Mouse (Mus musculus) hindbrain, embryonic 12.5 days (tissue): ENCODE measurements at regions not wholly inside any gene's neighbourhood (a gene's known extent, or its start where the extent isn't known, plus 50 kb on each side); places are given as distances from the start of the nearest gene placed in this dataset.

Experiments used
- ATAC-seq: fragments of 200-750 bp; cut with Nextera tagmentation; 2 replicates; pipeline ENCODE4 v1.8.0; 2017; ENCODE audit warnings: moderate TSS enrichment; ENCODE audit not compliant: low FRiP score
- H3K27ac ChIP-seq: fragments of 300-500 bp; sonication (generic); 2 replicates; pipeline ENCODE4 v1.5.1; 2016; ENCODE audit warnings: mild to moderate bottlenecking
- H3K27me3 ChIP-seq: fragments of 300-500 bp; sonication (generic); 2 replicates; pipeline ENCODE4 v1.6.1; 2016; ENCODE audit warnings: mild to moderate bottlenecking
- H3K36me3 ChIP-seq: fragments of 300-500 bp; sonication (generic); 2 replicates; pipeline ENCODE4 v1.6.1; 2016; ENCODE audit warnings: mild to moderate bottlenecking
- H3K4me1 ChIP-seq: fragments of 300-500 bp; sonication (generic); 2 replicates; pipeline ENCODE4 v1.6.1; 2016
- H3K4me2 ChIP-seq: fragments of 300-500 bp; sonication (generic); replicated peaks from 2 replicates; pipeline ENCODE4 v1.6.1; 2016; ENCODE audit warnings: mild to moderate bottlenecking
- H3K4me3 ChIP-seq: fragments of 300-500 bp; sonication (generic); 2 replicates; pipeline ENCODE4 v1.5.1; 2016; ENCODE audit warnings: mild to moderate bottlenecking
- H3K9ac ChIP-seq: fragments of 300-500 bp; sonication (generic); 2 replicates; pipeline ENCODE4 v1.6.1; 2016; ENCODE audit warnings: mild to moderate bottlenecking, moderate library complexity
- H3K9me3 ChIP-seq: fragments of 300-500 bp; sonication (generic); replicated peaks from 2 replicates; pipeline ENCODE4 v1.6.1; 2016; ENCODE audit warnings: mild to moderate bottlenecking
- WGBS: fragments of 180-500 bp; shearing (Covaris S2); methylation state at CpG from one replicate; pipeline ENCODE4 v1.1.7; 2016; 5-methylcytosine and 5-hydroxymethylcytosine counted together

- no peaks in the 10 kb centered on the region for H3K9me3 ChIP-seq
- no peak for ATAC-seq
- no peaks in the 10 kb centered on the region for H3K36me3 ChIP-seq
- H3K4me2 ChIP-seq, result no peak overlapping the region
- no peak overlapping the region for H3K4me3 ChIP-seq
- peaks cover 22% of the 10 kb centered on the region for H3K4me1 ChIP-seq
- no peaks in the 10 kb centered on the region for H3K27me3 ChIP-seq
- no peak overlapping the region for H3K27ac ChIP-seq
- H3K9ac ChIP-seq, result no peak overlapping the region
Measured at GRCm38 (mm10) chr17:72993134-72993533, 75.0 kb downstream of the Lbh start.

- Histone ChIP-seq H3K4me3 (no peak overlapping the region), H3K27ac (no peak overlapping the region), H3K9me3 (no peaks in the 10 kb centered on the region), H3K9ac (no peak overlapping the region), H3K4me2 (no peak overlapping the region), H3K27me3 (no peaks in the 10 kb centered on the region), H3K4me1 (peaks cover 22% of the 10 kb centered on the region), H3K36me3 (no peaks in the 10 kb centered on the region)
- WGBS, result 20% methylated on average over 7 of the region's 7 CpGs
- ATAC-seq, result no peak
Measured at GRCm38 (mm10) chr17:72993626-72994025, 75.5 kb downstream of the Lbh start.

GRCm38 (mm10) chr17:72996539-72996938, 78.4 kb downstream of the Lbh start:
- no peak overlapping the region for H3K27ac ChIP-seq
- no peaks in the 10 kb centered on the region for H3K9me3 ChIP-seq
- H3K4me3 ChIP-seq, result no peak overlapping the region
- H3K4me2 ChIP-seq, result no peak overlapping the region
- H3K4me1 ChIP-seq, result peaks cover 22% of the 10 kb centered on the region
- ATAC-seq, result no peak
- H3K27me3 ChIP-seq, result no peaks in the 10 kb centered on the region
- 71% methylated on average over 7 of the region's 7 CpGs for WGBS
- no peak overlapping the region for H3K9ac ChIP-seq
- no peaks in the 10 kb centered on the region for H3K36me3 ChIP-seq

- Histone ChIP-seq H3K4me1 (peaks cover 22% of the 10 kb centered on the region), H3K4me3 (no peak overlapping the region), H3K4me2 (no peak overlapping the region), H3K9me3 (no peaks in the 10 kb centered on the region), H3K36me3 (no peaks in the 10 kb centered on the region), H3K9ac (peak overlapping the region; percentile 23; the same call in 1 of the 2 replicates), H3K27me3 (no peaks in the 10 kb centered on the region), H3K27ac (peak overlapping the region; percentile 30; the same call in 1 of the 2 replicates)
- no peak for ATAC-seq
- 12% methylated on average over 5 of the region's 5 CpGs for WGBS
Measured at GRCm38 (mm10) chr17:72997301-72997921, 79.3 kb downstream of the Lbh start.

GRCm38 (mm10) chr17:73005100-73005499, 87.0 kb downstream of the Lbh start:
- Histone ChIP-seq H3K4me3 (no peak overlapping the region), H3K27ac (no peak overlapping the region), H3K9ac (no peak overlapping the region), H3K27me3 (no peaks in the 10 kb centered on the region), H3K4me2 (no peak overlapping the region), H3K36me3 (no peaks in the 10 kb centered on the region), H3K4me1 (no peaks in the 10 kb centered on the region), H3K9me3 (no peaks in the 10 kb centered on the region)
- ATAC-seq, result no peak
- 87% methylated on average over 9 of the region's 9 CpGs for WGBS

- ATAC-seq, result no peak
- no peaks in the 10 kb centered on the region for H3K27me3 ChIP-seq
- H3K9me3 ChIP-seq, result no peaks in the 10 kb centered on the region
- peaks cover 2% of the 10 kb centered on the region for H3K4me1 ChIP-seq
- H3K4me3 ChIP-seq, result no peak overlapping the region
- H3K27ac ChIP-seq, result no peak overlapping the region
- no peaks in the 10 kb centered on the region for H3K36me3 ChIP-seq
- 56% methylated on average over 4 of the region's 4 CpGs for WGBS
- H3K9ac ChIP-seq, result no peak overlapping the region
- H3K4me2 ChIP-seq, result no peak overlapping the region
Measured at GRCm38 (mm10) chr17:73008901-73009300, 90.8 kb downstream of the Lbh start.

- Histone ChIP-seq H3K4me2 (no peak overlapping the region), H3K9me3 (no peaks in the 10 kb centered on the region), H3K4me1 (peaks cover 7% of the 10 kb centered on the region), H3K27ac (no peak overlapping the region), H3K9ac (no peak overlapping the region), H3K27me3 (no peaks in the 10 kb centered on the region), H3K36me3 (no peaks in the 10 kb centered on the region), H3K4me3 (no peak overlapping the region)
- WGBS, result 86% methylated on average over 4 of the region's 4 CpGs
- no peak for ATAC-seq
Measured at GRCm38 (mm10) chr17:73009962-73010361, 91.9 kb downstream of the Lbh start.

GRCm38 (mm10) chr17:73012356-73012755, 94.3 kb downstream of the Lbh start:
- no peak for ATAC-seq
- H3K4me2 ChIP-seq, result no peak overlapping the region
- no peak overlapping the region for H3K4me3 ChIP-seq
- WGBS, result 51% methylated on average over 6 of the region's 6 CpGs
- H3K36me3 ChIP-seq, result no peaks in the 10 kb centered on the region
- no peak overlapping the region for H3K9ac ChIP-seq
- no peaks in the 10 kb centered on the region for H3K9me3 ChIP-seq
- no peaks in the 10 kb centered on the region for H3K27me3 ChIP-seq
- H3K4me1 ChIP-seq, result peaks cover 7% of the 10 kb centered on the region
- H3K27ac ChIP-seq, result no peak overlapping the region

GRCm38 (mm10) chr17:73012954-73013353, 94.8 kb upstream of the Lclat1 start:
- Histone ChIP-seq H3K27ac (no peak overlapping the region), H3K4me1 (peaks cover 7% of the 10 kb centered on the region), H3K36me3 (no peaks in the 10 kb centered on the region), H3K27me3 (no peaks in the 10 kb centered on the region), H3K9ac (no peak overlapping the region), H3K4me3 (no peak overlapping the region), H3K4me2 (no peak overlapping the region), H3K9me3 (no peaks in the 10 kb centered on the region)
- WGBS, result 65% methylated on average over 5 of the region's 5 CpGs
- no peak for ATAC-seq

- Histone ChIP-seq H3K4me1 (peaks cover 7% of the 10 kb centered on the region), H3K9ac (no peak overlapping the region), H3K27ac (no peak overlapping the region), H3K9me3 (no peaks in the 10 kb centered on the region), H3K27me3 (no peaks in the 10 kb centered on the region), H3K4me2 (no peak overlapping the region), H3K36me3 (no peaks in the 10 kb centered on the region), H3K4me3 (no peak overlapping the region)
- WGBS, result 58% methylated on average over 9 of the region's 9 CpGs
- ATAC-seq, result no peak
Measured at GRCm38 (mm10) chr17:73014090-73014853, 93.5 kb upstream of the Lclat1 start.

GRCm38 (mm10) chr17:73017173-73017572, 90.6 kb upstream of the Lclat1 start:
- Histone ChIP-seq H3K36me3 (no peaks in the 10 kb centered on the region), H3K9ac (no peak overlapping the region), H3K4me3 (no peak overlapping the region), H3K9me3 (no peaks in the 10 kb centered on the region), H3K4me1 (peaks cover 7% of the 10 kb centered on the region), H3K4me2 (no peak overlapping the region), H3K27ac (no peak overlapping the region), H3K27me3 (no peaks in the 10 kb centered on the region)
- WGBS, result 85% methylated on average over 5 of the region's 5 CpGs
- ATAC-seq, result no peak

- 66% methylated on average over 8 of the region's 8 CpGs for WGBS
- Histone ChIP-seq H3K27me3 (no peaks in the 10 kb centered on the region), H3K4me2 (no peak overlapping the region), H3K27ac (no peak overlapping the region), H3K9ac (no peak overlapping the region), H3K36me3 (no peaks in the 10 kb centered on the region), H3K9me3 (no peaks in the 10 kb centered on the region), H3K4me3 (no peak overlapping the region), H3K4me1 (no peaks in the 10 kb centered on the region)
- no peak for ATAC-seq
Measured at GRCm38 (mm10) chr17:73022630-73023051, 85.1 kb upstream of the Lclat1 start.
